Mouse (Mus musculus) heart, embryonic 11.5 days (tissue): ENCODE measurements at regions not wholly inside any gene's neighbourhood (a gene's known extent, or its start where the extent isn't known, plus 50 kb on each side); places are given as distances from the start of the nearest gene placed in this dataset.

Source experiments
- ATAC-seq: fragments of 200-750 bp; cut with Nextera tagmentation; replicated peaks from 2 replicates; pipeline ENCODE4 v1.8.0; 2017; ENCODE audit warnings: moderate library complexity; ENCODE audit not compliant: insufficient number of reproducible peaks, low FRiP score, low TSS enrichment
- H3K27ac ChIP-seq: fragments of 300-500 bp; sonication (generic); 2 replicates; pipeline ENCODE4 v1.5.1; 2014; ENCODE audit warnings: mild to moderate bottlenecking, low read depth, low read length
- H3K27me3 ChIP-seq: fragments of 300-500 bp; sonication (generic); 2 replicates; pipeline ENCODE4 v1.6.1; 2014; ENCODE audit warnings: mild to moderate bottlenecking, low read length, mixed read lengths; ENCODE audit not compliant: control insufficient read depth, insufficient read depth
- H3K36me3 ChIP-seq: fragments of 300-500 bp; sonication (generic); 2 replicates; pipeline ENCODE4 v1.6.1; 2014; ENCODE audit warnings: mild to moderate bottlenecking, low read length, moderate library complexity, mixed read lengths; ENCODE audit not compliant: control insufficient read depth, insufficient read depth
- H3K4me1 ChIP-seq: fragments of 300-500 bp; sonication (generic); 2 replicates; pipeline ENCODE4 v1.6.1; 2014; ENCODE audit warnings: low read length; ENCODE audit not compliant: control insufficient read depth, insufficient read depth
- H3K4me2 ChIP-seq: fragments of 300-500 bp; sonication (generic); 2 replicates; pipeline ENCODE4 v1.6.1; 2014; ENCODE audit warnings: mild to moderate bottlenecking, moderate library complexity
- H3K4me3 ChIP-seq: fragments of 300-500 bp; sonication (generic); 2 replicates; pipeline ENCODE4 v1.5.1; 2014; ENCODE audit warnings: low read depth, low read length
- H3K9ac ChIP-seq: fragments of 300-500 bp; sonication (generic); 2 replicates; pipeline ENCODE4 v1.6.1; 2014; ENCODE audit warnings: mild to moderate bottlenecking, low read depth, low read length, moderate library complexity
- H3K9me3 ChIP-seq: fragments of 300-500 bp; sonication (generic); replicated peaks from 2 replicates; pipeline ENCODE4 v1.6.1; 2016; ENCODE audit warnings: low read length; ENCODE audit not compliant: control insufficient read depth
- WGBS: fragments of 180-500 bp; shearing (Covaris S2); extraction: QIAGEN DNeasy Blood & Tissue Kit; methylation state at CpG from one replicate; pipeline ENCODE4 v1.1.7; 2014; ENCODE audit not compliant: insufficient replicate concordance; 5-methylcytosine and 5-hydroxymethylcytosine counted together

- no peaks in the 10 kb centered on the region for H3K9me3 ChIP-seq
- no peak overlapping the region for H3K27ac ChIP-seq
- no peak overlapping the region for H3K4me2 ChIP-seq
- H3K9ac ChIP-seq: no peak overlapping the region
- 64% methylated on average over 4 of the region's 4 CpGs for WGBS
- no peak for ATAC-seq
- no peak overlapping the region for H3K4me3 ChIP-seq
- H3K36me3 ChIP-seq: no peaks in the 10 kb centered on the region
- peaks cover 4% of the 10 kb centered on the region; the same call in 1 of the 2 replicates for H3K27me3 ChIP-seq
- H3K4me1 ChIP-seq: no peaks in the 10 kb centered on the region
Measured at GRCm38 (mm10) chr4:153559568-153559967, 77.0 kb upstream of the Ajap1 start.

GRCm38 (mm10) chr4:153560193-153560592, 77.6 kb upstream of the Ajap1 start:
- 55% methylated on average over 11 of the region's 11 CpGs for WGBS
- ATAC-seq: no peak
- H3K4me2 ChIP-seq: no peak overlapping the region

GRCm38 (mm10) chr4:153560956-153561355, 78.3 kb upstream of the Ajap1 start:
- no peak for ATAC-seq
- Histone ChIP-seq H3K36me3 (no peaks in the 10 kb centered on the region), H3K27me3 (peaks cover 8% of the 10 kb centered on the region; the same call in 1 of the 2 replicates), H3K4me2 (no peak overlapping the region), H3K9ac (no peak overlapping the region), H3K4me3 (no peak overlapping the region), H3K9me3 (no peaks in the 10 kb centered on the region), H3K27ac (no peak overlapping the region), H3K4me1 (no peaks in the 10 kb centered on the region)
- 40% methylated on average over 6 of the region's 6 CpGs for WGBS

More at GRCm38 (mm10) chr4:153560193-153560592, 77.6 kb upstream of the Ajap1 start:
- H3K36me3 ChIP-seq: no peaks in the 10 kb centered on the region
- no peaks in the 10 kb centered on the region for H3K4me1 ChIP-seq
- no peak overlapping the region for H3K9ac ChIP-seq
- no peaks in the 10 kb centered on the region for H3K9me3 ChIP-seq
- H3K27me3 ChIP-seq: peaks cover 8% of the 10 kb centered on the region; the same call in 1 of the 2 replicates
- no peak overlapping the region for H3K27ac ChIP-seq
- no peak overlapping the region for H3K4me3 ChIP-seq

GRCm38 (mm10) chr4:153561991-153562390, 79.4 kb upstream of the Ajap1 start:
- Histone ChIP-seq H3K4me2 (no peak overlapping the region), H3K27ac (no peak overlapping the region), H3K27me3 (peaks cover 8% of the 10 kb centered on the region; the same call in 1 of the 2 replicates), H3K9ac (no peak overlapping the region), H3K9me3 (no peaks in the 10 kb centered on the region), H3K4me3 (no peak overlapping the region), H3K36me3 (no peaks in the 10 kb centered on the region), H3K4me1 (no peaks in the 10 kb centered on the region)
- no peak for ATAC-seq
- WGBS: 80% methylated on average over 3 of the region's 3 CpGs

- H3K36me3 ChIP-seq: no peaks in the 10 kb centered on the region
- ATAC-seq: no peak
- H3K4me2 ChIP-seq: no peak overlapping the region
- 0 out of 2 replicates have a peak, but pooled peaks cover 5% of the 10 kb centered on the region for H3K27me3 ChIP-seq
- no peaks in the 10 kb centered on the region for H3K4me1 ChIP-seq
- no peak overlapping the region for H3K27ac ChIP-seq
- WGBS: 40% methylated on average over 2 of the region's 2 CpGs
- no peak overlapping the region for H3K9ac ChIP-seq
- no peaks in the 10 kb centered on the region for H3K9me3 ChIP-seq
- H3K4me3 ChIP-seq: no peak overlapping the region
Measured at GRCm38 (mm10) chr4:153567329-153567973, 84.8 kb upstream of the Ajap1 start.

GRCm38 (mm10) chr4:153573180-153573769, 90.7 kb upstream of the Ajap1 start:
- WGBS: 50% methylated on average over 9 of the region's 9 CpGs
- no peak overlapping the region for H3K9ac ChIP-seq
- H3K27ac ChIP-seq: no peak overlapping the region
- H3K36me3 ChIP-seq: no peaks in the 10 kb centered on the region
- no peak for ATAC-seq
- no peak overlapping the region for H3K4me3 ChIP-seq
- no peaks in the 10 kb centered on the region for H3K4me1 ChIP-seq
- no peak overlapping the region for H3K4me2 ChIP-seq
- H3K27me3 ChIP-seq: peaks cover 4% of the 10 kb centered on the region; the same call in 1 of the 2 replicates
- H3K9me3 ChIP-seq: no peaks in the 10 kb centered on the region

GRCm38 (mm10) chr4:153593291-153593690, 110.7 kb upstream of the Ajap1 start:
- ATAC-seq: no peak
- peaks cover 5% of the 10 kb centered on the region; the same call in 1 of the 2 replicates for H3K4me1 ChIP-seq
- no peak overlapping the region for H3K9ac ChIP-seq
- no peak overlapping the region for H3K27ac ChIP-seq
- H3K27me3 ChIP-seq: peaks cover 2% of the 10 kb centered on the region; the same call in 1 of the 2 replicates
- no peaks in the 10 kb centered on the region for H3K9me3 ChIP-seq
- no peak overlapping the region for H3K4me2 ChIP-seq
- no peaks in the 10 kb centered on the region for H3K36me3 ChIP-seq
- WGBS: 39% methylated on average over 11 of the region's 11 CpGs
- no peak overlapping the region for H3K4me3 ChIP-seq

GRCm38 (mm10) chr4:153599794-153600370, 117.3 kb upstream of the Ajap1 start:
- Histone ChIP-seq H3K4me3 (no peak overlapping the region), H3K27ac (no peak overlapping the region), H3K9me3 (no peaks in the 10 kb centered on the region), H3K9ac (no peak overlapping the region), H3K27me3 (peaks cover 25% of the 10 kb centered on the region), H3K4me1 (0 out of 2 replicates have a peak, but pooled peaks cover 5% of the 10 kb centered on the region), H3K36me3 (no peaks in the 10 kb centered on the region), H3K4me2 (no peak overlapping the region)
- no peak for ATAC-seq
- 49% methylated on average over 11 of the region's 11 CpGs for WGBS
